Mouse (Mus musculus) spleen, postnatal 10 days (tissue): ENCODE results near the gene Ndufa8.

Experiments
- DNase-seq, 2 experiments: peaks; one replicate each; pipeline ENCODE4 v3.0.0; 2021 to 2022; ENCODE audit warnings: low spot score in 2 of 2

Ndufa8 gene

GRCm38 (mm10) chr2:36048748-36049566 lies at the start of gene Ndufa8, which contains the start of gene Morn5:
Gene Ndufa8, minus strand, starts transcription at chr2:36049406.
Gene Morn5, plus strand, starts transcription at chr2:36049458.
- DNase-seq, result peak; percentile 96 to 97

GRCm38 (mm10) chr2:36098021-36098420 lies 48.8 kb upstream of the Ndufa8 start:
- DNase-seq, result no peak

DNA sequence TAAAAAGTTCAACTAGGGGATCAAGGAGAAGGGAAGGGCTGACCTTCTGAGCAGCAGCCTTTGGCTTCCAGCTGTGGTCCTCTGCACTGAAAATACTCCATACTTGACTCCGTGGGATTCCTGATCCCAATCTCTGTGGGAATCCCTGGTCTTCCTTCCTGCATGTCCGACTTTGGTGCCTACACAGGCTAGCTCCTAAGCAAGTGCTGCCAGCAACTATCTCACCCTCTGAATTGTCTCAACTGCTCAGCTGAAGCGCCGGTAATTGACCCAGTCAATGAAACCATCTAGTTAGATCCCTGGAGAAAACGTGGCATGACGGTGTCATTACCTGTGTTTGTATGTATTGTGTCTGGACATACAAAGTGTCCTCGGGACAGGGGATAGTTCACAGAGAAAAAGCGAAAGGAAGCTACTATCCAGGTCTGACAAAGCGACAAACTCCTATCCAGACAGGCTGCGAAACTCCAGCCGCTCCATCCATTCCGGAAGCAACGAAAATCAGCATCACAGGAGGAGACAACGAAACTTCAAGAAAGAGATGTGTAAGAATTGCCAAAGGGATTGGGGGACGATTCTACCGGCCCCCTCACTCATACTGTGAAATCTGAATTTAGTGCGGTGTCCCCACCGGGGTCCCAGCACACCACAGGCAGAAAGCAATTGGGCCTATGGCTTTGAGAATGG lies 48.1 kb upstream of the Ndufa8 start:
- DNase-seq, result no peak

- DNase-seq, result no peak
These were observed 44.8 kb upstream of the Ndufa8 start for GRCm38 (mm10) chr2:36093914-36094475.

DNA sequence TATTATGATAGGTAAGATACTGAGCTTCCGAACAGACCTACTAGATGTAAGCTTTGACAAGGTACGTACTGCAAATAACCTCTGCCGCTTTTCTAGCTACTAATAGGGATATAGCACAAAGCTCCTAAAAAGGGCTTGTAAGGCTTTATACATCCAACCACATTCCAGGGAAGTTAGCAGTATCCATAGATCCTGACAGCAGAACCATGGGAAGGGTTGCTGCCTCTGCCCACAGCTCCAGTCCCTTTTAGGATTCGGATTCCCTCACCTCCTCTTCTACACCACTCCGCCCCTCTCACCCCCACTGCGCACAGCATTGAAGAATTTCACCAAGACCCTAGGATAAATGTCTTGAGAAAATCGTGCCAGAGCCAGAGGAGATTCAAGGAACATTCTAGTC lies 44.1 kb upstream of the Ndufa8 start:
- DNase-seq, result no peak

DNA sequence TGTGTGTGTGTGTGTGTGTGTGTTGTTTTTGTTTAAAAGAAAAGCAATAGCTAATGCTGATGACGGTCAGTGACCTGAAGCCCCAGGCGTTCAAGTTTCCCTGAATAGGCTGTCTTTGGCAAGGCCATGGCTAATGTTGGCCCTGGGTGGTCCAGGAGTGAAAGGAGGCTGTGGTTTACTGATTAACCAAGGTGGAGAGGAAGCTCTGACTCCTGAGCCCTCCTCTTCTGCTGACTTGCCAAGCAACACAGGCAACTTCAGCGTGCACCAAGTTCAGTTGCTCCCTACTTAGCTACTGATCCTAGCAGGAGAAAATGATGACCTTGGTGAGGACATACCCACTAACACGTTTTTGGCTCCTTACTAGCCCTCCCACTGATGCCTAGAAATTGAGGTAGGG lies 43.5 kb upstream of the Ndufa8 start:
- no peak for DNase-seq

- DNase-seq, result peak; percentile 44 to 71
These were observed 41.9 kb upstream of the Ndufa8 start for GRCm38 (mm10) chr2:36090853-36091741.

DNA sequence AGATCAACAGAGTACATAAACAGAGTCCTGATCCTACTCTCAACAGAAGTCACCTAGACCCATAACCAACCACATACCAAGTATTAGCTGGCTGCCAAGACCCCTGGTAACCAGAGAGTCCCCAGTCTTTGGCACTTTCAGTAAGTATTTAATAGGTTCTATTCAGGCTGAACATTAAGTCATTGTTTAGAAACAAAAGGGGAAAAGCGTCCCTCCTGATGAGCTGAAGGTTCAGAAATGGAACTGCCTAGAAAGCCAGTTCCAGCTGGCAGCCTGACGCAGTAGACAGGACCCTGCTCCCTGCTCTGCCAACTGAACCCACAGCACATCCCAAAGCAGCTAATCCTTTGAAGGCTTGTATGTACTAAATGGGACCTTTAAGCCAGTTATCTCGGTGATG lies 40.0 kb upstream of the Ndufa8 start:
- DNase-seq, result no peak

GRCm38 (mm10) chr2:36085041-36085440 lies 35.8 kb upstream of the Ndufa8 start:
- no peak for DNase-seq

- no peak for DNase-seq
These were observed 33.8 kb upstream of the Ndufa8 start for GRCm38 (mm10) chr2:36082802-36083580.

GRCm38 (mm10) chr2:36081446-36081845 lies 32.2 kb upstream of the Ndufa8 start:
- no peak for DNase-seq

DNA sequence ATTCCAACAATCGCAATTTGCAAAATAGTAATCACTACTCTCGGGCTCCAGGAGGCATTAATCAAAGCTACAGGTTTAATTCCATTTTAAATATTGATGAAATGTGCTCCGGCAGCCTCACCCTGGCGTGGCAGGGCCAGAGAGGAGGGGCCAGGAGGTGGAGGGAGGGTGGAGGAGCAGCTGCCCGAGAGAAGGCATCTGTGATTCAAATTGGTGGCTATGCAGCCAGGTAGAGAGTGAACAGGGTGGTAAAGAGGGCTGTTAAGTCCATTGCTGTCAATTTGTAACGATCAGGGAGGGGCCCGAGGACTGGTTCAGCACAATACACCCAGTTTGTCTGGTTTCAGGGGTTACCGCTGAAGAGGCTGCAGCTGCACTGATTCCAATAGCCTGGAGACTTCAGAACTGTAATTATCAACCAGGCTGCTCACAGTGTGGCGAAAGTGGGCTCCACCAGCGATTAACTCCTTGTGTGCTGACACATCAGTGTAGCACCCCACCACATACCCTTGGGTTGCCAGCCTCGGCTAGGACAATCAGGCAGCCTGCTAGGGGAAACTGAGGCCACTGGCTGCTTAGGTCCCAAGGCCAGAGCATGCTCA lies 28.1 kb upstream of the Ndufa8 start:
- DNase-seq, result no peak

- no peak for DNase-seq
These were observed 26.0 kb upstream of the Ndufa8 start for GRCm38 (mm10) chr2:36075210-36075609.

- DNase-seq, result no peak
These were observed 24.6 kb upstream of the Ndufa8 start for GRCm38 (mm10) chr2:36073781-36074180.

GRCm38 (mm10) chr2:36071660-36072305 lies 22.6 kb upstream of the Ndufa8 start:
- DNase-seq, result no peak

GRCm38 (mm10) chr2:36067132-36067531 lies 17.9 kb upstream of the Ndufa8 start:
- DNase-seq, result no peak

DNA sequence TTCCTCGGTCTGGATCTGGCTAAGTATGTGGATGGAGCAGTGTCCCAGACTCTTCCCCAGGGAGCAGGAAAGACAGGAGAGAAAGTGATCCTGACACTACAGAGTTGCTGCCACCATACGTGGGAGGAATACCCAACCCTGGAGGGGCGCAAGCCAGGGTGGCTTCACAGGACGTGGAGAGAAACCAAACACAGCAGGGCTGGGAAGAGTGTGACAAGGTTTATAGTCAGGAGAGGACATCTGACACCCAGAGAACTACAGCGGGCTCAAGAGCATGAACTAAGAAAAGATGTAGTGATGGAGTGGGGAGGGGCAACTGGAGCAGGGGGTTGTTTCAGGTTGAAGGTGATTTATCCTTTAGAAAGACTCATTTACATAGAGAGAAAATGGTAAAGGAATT lies 12.2 kb upstream of the Ndufa8 start:
- no peak for DNase-seq

- no peak for DNase-seq
These were observed 7.0 kb upstream of the Ndufa8 start for GRCm38 (mm10) chr2:36056248-36056647.

DNA sequence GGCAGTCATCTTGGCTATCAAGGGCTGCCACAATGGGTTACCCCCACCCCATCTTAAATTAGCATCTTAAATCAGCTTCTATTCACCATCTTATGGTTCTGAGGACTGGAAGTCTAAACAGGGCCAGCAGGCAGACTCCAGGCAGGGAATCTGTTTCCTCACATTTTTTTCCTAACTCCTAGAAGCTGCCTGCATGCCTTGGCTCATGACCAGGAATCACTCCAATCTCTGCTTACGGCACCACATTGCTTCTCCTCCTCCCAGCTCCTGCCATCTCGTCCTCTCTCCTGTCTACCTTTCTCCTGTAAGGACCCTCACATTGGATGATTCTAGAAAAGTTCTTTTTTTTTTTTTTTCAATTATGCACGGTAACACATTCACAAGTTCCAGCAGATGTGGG lies 4.0 kb upstream of the Ndufa8 start:
- no peak for DNase-seq

GRCm38 (mm10) chr2:36049567-36049954 lies 355 bp upstream of the Ndufa8 start:
- DNase-seq, result no peak
